Mouse (Mus musculus): ENCODE data around the gene Dock8.

DNA sequence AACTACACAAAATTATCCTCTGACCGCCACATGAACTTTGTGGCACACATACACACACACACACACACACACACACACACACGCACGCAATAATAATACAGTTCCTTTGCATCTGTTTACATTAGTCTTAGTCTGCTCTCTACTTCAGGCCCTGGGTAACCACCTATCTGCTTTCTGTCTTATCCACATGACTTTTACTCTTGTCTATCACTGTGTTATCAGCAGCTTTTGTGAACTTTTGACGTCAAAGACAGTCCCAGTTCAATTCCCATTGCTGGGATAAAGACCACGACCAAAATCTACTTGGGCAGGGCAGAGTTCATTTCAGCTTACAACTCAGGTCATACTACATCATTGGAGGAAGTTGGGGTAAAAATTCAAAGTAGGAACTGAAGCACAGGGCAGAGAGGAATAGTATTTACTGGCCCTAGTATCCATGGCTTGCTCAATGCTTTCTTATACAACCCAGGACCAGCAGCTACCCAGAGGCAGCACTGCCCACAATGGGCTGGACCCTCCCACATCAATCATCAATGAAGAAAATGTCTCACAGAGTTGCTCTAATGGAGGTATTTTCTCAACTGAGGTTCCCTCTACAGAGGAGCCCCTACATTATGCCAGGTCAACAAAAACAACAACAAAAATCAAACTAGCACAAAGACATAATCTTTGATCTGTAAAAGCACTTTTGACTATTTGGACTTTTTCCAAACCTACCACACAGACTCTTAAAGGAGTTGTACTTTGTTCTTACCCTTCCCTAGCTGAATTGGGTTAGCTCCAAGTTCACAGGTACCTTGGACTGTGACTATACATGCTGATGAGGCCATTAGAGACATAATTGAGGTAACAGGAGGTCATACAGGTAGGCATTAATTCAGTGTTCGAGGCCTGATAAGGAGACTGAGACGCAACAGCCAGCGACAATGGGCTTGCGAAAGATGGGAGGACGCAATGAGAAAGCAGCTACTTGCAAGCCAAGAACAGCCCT lies 20.2 kb upstream of the Dock8 start:
- no peak for TF ChIP-seq ZNF384 (IDR thresholded peaks at IDR 0.05; ENCODE audit: low read depth, low read length)
- TF ChIP-seq TCF12 (IDR thresholded peaks at IDR 0.05; ENCODE audit: low read depth, low read length), result no peak
- no peak for TF ChIP-seq CTCF (IDR thresholded peaks at IDR 0.05 in 2 of 3, conservative IDR thresholded peaks at IDR 0.05 in 1 of 3; ENCODE audit: control insufficient read depth in 1 of 3, insufficient read depth in 1 of 3, low read depth in 2 of 3, low read length in 3 of 3, poor library complexity in 1 of 3, severe bottlenecking in 1 of 3)
- TF ChIP-seq POLR2A (IDR thresholded peaks at IDR 0.05; ENCODE audit: control insufficient read depth in 1 of 2, insufficient read depth in 1 of 2, low read depth in 1 of 2, low read length in 2 of 2, poor library complexity in 1 of 2), result no peak
- no peak for TF ChIP-seq MAX (IDR thresholded peaks at IDR 0.05; ENCODE audit: low read length)
- TF ChIP-seq MEF2A (IDR thresholded peaks at IDR 0.05; ENCODE audit: extremely low read depth, insufficient replicate concordance, low read depth, low read length, poor library complexity, severe bottlenecking), result no peak
- TF ChIP-seq MYC (IDR thresholded peaks at IDR 0.05; ENCODE audit: low read depth, low read length), result no peak
- TF ChIP-seq E2F4 (IDR thresholded peaks at IDR 0.05; ENCODE audit: borderline replicate concordance, low read depth, low read length), result no peak

All from MEL (cell line).